Mouse (Mus musculus) small intestine, adult 2 months (tissue): ENCODE measurements around the gene Ep300. TPM values are rescaled to one million over a fixed set of nuclear protein-coding genes. Genes with fewer than 3 reads are reported as not detected.

Source experiments
- H3K27ac ChIP-seq: fragments of 200-500 bp; 2 replicates; pipeline ENCODE4 v1.5.1; 2012; ENCODE audit warnings: low read depth, low read length, control low read depth, inconsistent platforms; ENCODE audit not compliant: insufficient read depth
- H3K27me3 ChIP-seq: fragments of 200-500 bp; 2 replicates; pipeline ENCODE4 v1.6.1; 2012; ENCODE audit warnings: mild to moderate bottlenecking, moderate library complexity, low read length, inconsistent platforms; ENCODE audit not compliant: control insufficient read depth, insufficient read depth
- H3K36me3 ChIP-seq: fragments of 200-500 bp; 2 replicates; pipeline ENCODE4 v1.6.1; 2012; ENCODE audit warnings: mild to moderate bottlenecking, low read length, control low read depth, inconsistent platforms; ENCODE audit not compliant: control insufficient read depth, insufficient read depth
- H3K4me1 ChIP-seq: fragments of 200-500 bp; 2 replicates; pipeline ENCODE4 v1.6.1; 2012; ENCODE audit warnings: low read length, inconsistent platforms, mixed read lengths; ENCODE audit not compliant: control insufficient read depth, insufficient read depth, insufficient read length
- H3K4me3 ChIP-seq: fragments of 200-500 bp; 2 replicates; pipeline ENCODE4 v1.5.1; 2012; ENCODE audit warnings: low read depth, mild to moderate bottlenecking, control low read depth, inconsistent platforms, low read length, moderate library complexity
- CTCF ChIP-seq: fragments of 200-500 bp; IDR thresholded peaks from 2 replicates; pipeline ENCODE4 v1.5.1; 2012; ENCODE audit warnings: low read depth, mild to moderate bottlenecking, control low read depth, inconsistent platforms, low read length, moderate library complexity, mixed read lengths; ENCODE audit not compliant: insufficient replicate concordance, insufficient read length; ENCODE audit errors: extremely low read depth
- POLR2A ChIP-seq: fragments of 200-500 bp; IDR thresholded peaks from 2 replicates; pipeline ENCODE4 v1.6.1; 2012; ENCODE audit warnings: low read depth, mild to moderate bottlenecking, control low read depth, inconsistent platforms, low read length, moderate library complexity
- WGBS: fragments of 180-500 bp; shearing (Covaris S2); methylation state at CpG from one replicate; pipeline ENCODE4 v1.1.7; 2018; 5-methylcytosine and 5-hydroxymethylcytosine counted together
- polyA plus RNA-seq: library from polyadenylated mRNA; depleted of rRNA; stranded (reverse); fragments of >200 nt; gene quantifications from 2 replicates; pipeline ENCODE4 v1.2.3, GENCODE M21; 2012; rRNA removed

The Ep300 gene
- polyA plus RNA-seq: 16.9 and 33.3 TPM in 2 replicates

DNA sequence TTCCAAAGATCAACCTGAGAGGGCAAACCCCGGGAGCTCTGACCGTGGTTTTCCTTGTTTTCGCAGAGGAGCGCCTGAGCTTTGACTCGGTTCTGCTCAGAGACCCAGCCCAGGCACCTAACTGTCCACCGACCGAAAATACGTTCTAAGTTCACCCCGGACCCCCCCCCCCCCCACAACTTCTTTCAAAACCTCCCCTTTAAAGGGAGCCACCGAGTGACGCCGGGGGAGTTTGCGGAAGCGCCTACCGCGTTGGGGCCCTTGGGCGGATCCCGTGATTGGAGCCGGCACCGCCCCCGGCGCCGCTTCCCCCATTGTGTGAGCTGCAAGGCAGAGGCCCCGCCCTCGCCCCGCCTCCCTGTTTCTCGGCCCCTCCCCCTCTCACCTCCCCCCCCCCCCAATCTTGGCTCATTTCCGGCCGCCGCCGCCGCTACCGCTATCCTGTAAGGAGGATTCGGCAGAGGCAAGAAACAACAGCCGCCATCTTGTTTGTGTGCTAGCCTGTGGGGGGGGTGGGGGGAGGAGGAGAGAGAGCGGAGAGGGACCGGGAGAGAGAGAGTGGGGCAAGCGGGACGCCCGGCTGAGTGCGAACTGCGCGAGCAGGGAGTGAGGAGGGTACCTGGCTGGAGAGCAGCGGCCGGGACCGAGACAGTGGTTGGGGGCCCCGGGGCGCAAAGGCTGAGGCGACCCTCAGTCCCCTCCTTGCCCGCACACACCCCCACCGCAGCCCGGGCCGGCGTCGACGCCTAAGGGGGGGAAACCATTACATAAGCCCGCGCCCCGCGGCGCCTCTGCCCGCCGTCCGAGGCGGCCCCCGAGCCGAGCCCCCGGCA, at the start of gene Ep300:
Ep300 (plus strand) TSS at position 439 of the 833 bp plus-strand sequence.
- Histone ChIP-seq H3K4me1 (peaks cover 2% of the 10 kb centered on the region; the same call in 1 of the 2 replicates), H3K36me3 (peaks cover 7% of the 10 kb centered on the region), H3K27me3 (no peaks in the 10 kb centered on the region), H3K27ac (peak within 1 kb of the TSS; percentile 100), H3K4me3 (peak within 1 kb of the TSS; percentile 94)
- WGBS: 1% methylated on average over 66 of the region's 68 CpGs
- TF ChIP-seq CTCF: no peak
- TF ChIP-seq POLR2A: peak; percentile 65; the same call in 1 of the 2 replicates

DNA sequence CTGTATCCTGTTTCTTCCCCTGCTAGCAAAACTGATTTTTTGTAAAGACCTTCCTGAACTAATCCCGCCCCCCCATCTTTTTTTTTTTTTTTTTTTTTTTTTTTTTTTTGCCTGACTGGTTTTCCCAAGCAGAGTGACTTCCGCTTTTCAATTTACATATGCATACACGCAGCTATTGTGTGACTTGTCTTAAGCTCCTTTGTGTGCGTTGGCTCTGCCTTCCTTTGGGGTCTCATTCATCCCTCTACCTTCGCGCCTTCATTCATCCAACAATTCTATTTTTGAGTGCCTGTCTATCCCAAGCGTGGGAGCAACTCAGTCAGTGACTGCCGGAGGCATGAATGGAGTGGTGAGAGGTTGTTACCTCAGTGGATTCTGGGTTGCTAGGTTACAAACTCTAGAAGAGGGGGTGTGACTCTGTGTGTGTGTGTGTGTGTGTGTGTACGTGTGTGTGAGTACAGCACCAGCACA, 49.2 kb upstream of the Ep300 start:
- no peak overlapping the region for H3K4me3 ChIP-seq

DNA sequence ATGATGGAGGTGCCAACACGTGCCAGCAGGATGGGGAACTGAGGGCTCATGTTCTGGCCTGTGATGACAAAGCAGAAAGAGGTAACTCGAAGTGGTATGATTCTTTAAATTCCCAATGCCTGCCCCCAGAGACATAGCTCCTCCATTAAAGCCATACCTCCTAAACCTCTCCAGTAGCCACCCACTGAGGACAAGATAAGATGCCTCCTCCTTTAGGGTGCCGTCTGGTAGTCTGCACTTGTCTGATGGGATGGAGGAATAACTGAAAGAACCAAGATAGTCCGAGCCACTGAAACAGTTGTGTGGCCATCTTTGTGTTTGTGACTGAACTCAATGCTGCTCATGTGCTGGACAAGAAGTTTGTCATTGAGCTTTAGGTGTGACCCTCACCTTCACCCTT, 47.0 kb upstream of the Ep300 start:
- Histone ChIP-seq H3K4me3 (no peak overlapping the region), H3K27ac (no peak overlapping the region), H3K27me3 (no peaks in the 10 kb centered on the region), H3K36me3 (no peaks in the 10 kb centered on the region; the same call in 1 of the 2 replicates), H3K4me1 (no peaks in the 10 kb centered on the region)
- no peak for TF ChIP-seq POLR2A
- no peak for TF ChIP-seq CTCF
- WGBS: 87% methylated on average over 4 of the region's 4 CpGs

More for the DNA sequence above, 49.2 kb upstream of the Ep300 start:
- Histone ChIP-seq H3K27ac (no peak overlapping the region), H3K36me3 (no peaks in the 10 kb centered on the region), H3K4me1 (no peaks in the 10 kb centered on the region), H3K27me3 (no peaks in the 10 kb centered on the region)
- 76% methylated on average over 9 of the region's 9 CpGs for WGBS
- no peak for TF ChIP-seq POLR2A
- TF ChIP-seq CTCF: no peak

DNA sequence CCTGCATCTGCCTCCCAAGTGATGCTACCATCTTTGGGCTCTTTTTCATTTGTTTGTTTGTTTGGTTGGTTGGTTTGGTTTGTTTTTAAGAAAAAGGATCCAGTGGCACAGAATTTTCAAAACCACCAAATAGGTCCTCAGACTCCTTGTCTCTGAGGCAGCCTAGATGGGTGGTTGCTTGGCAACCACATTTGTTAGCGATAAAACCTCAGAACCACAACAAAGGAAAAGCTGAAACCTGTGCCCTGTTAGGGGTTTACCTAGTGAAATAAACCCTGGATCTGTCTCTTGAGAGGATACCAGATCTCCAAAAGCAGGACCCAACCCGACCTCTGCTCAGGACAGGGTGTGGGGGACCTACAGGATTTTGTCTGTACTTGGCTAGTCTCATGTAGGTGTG, 45.6 kb upstream of the Ep300 start:
- H3K4me1 ChIP-seq: no peaks in the 10 kb centered on the region
- no peaks in the 10 kb centered on the region for H3K27me3 ChIP-seq
- TF ChIP-seq POLR2A (no peak), CTCF (no peak)
- WGBS: 71% methylated on average over 2 of the region's 2 CpGs
- no peaks in the 10 kb centered on the region; the same call in 1 of the 2 replicates for H3K36me3 ChIP-seq
- no peak overlapping the region for H3K27ac ChIP-seq
- H3K4me3 ChIP-seq: no peak overlapping the region

DNA sequence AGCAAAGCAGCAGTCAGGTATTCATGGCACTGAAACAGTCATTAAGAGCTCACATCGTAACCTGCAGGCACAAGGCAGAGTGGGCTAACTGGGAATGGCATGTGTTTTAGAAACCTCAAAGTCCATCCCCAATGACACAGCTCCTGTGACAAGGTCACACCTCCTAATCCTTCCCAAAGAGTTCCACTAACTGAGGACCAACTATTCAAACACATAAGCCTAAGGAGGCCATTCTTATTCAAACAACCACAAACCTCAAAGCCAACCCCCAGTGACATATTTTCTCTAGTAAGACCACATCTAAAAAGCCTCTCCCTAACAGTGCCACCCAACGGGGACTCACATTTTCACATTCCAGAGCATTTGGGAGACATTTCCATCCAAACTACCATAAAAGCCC, 40.2 kb upstream of the Ep300 start:
- Histone ChIP-seq H3K27ac (no peak overlapping the region), H3K36me3 (no peaks in the 10 kb centered on the region; the same call in 1 of the 2 replicates), H3K4me1 (peaks cover 9% of the 10 kb centered on the region; the same call in 1 of the 2 replicates), H3K4me3 (no peak overlapping the region), H3K27me3 (no peaks in the 10 kb centered on the region)
- TF ChIP-seq POLR2A (no peak), CTCF (no peak)
- 92% methylated on average over 2 of the region's 2 CpGs for WGBS

DNA sequence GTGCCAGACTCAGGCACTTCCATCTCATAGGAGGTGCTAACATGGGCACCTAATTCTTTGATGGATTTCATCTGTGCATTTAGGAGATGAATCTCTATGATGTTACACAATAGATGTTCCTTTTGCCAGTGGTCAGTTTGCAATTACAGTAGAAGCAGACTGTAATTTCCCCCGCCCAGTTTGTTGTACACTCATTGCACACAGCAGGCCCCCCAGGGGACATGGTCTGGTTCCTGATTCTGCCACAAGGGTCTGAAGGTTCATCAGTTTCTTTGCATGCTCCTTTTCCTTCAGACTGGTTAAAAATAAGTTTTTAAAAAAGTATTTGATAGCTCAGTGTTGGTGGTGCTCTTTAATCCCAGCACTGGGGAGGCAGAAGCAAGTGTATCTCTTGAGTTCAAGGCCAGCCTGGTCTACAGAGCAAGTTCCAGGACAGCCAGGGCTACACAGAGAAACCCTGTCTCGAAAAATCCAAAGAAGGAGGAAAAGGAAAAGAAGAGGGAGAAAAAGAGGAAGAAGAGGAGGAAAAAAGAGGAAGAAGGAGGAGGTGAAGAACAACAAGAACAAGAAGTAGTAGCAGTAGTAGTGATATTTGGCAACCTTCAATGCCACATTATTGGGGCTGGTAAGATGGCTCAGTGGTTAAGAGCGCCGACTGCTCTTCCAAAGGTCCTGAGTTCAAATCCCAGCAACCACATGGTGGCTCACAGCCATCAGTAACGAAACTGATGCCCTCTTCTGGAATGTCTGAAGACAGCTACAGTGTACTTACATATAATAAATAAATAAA, 39.6 kb upstream of the Ep300 start:
- H3K4me1 ChIP-seq: peaks cover 9% of the 10 kb centered on the region; the same call in 1 of the 2 replicates
- TF ChIP-seq POLR2A: no peak
- no peak for TF ChIP-seq CTCF
- H3K27ac ChIP-seq: no peak overlapping the region
- H3K27me3 ChIP-seq: no peaks in the 10 kb centered on the region
- 86% methylated on average over 5 of the region's 5 CpGs for WGBS
- H3K4me3 ChIP-seq: no peak overlapping the region
- H3K36me3 ChIP-seq: no peaks in the 10 kb centered on the region; the same call in 1 of the 2 replicates
